ENCODE assay signal across 8 mouse cellular contexts in genomic region chr2:127889432-127889831, GRCm38 (mm10). TPM values are rescaled to one million over a fixed set of nuclear protein-coding genes. Genes with fewer than 3 reads are reported as not detected.
DNase-seq lines count a peak whose midpoint lies in the region; ATAC-seq lines count a peak whose summit lies in the region.

No protein-coding gene starts in this region.

- no peak overlapping the region for H3K4me2 ChIP-seq in midbrain, embryonic 11.5 days

- 6% methylated on average over 6 of the region's 6 CpGs for WGBS in midbrain, embryonic 11.5 days

- DNase-seq in adipocyte (ENCODE audit: low spot score): peak; percentile 92
- peak; percentile 83 to 90 for DNase-seq in cerebellum, postnatal 36 days
- DNase-seq in gastrocnemius, adult 18-20 months (ENCODE audit: low spot score): peak; percentile 89
- peak; percentile 39 to 91 for DNase-seq in left cerebral cortex, adult 8-10 months (ENCODE audit: low spot score in 2 of 2)
- peak; percentile 100 for DNase-seq in midbrain, embryonic 11.5 days (ENCODE audit: low spot score, missing footprints)
- DNase-seq in right cerebral cortex, postnatal 4 days: peak; percentile 96
- peak; percentile 79 for DNase-seq in yolk sac, embryonic 10.5 days (ENCODE audit: low spot score)

- no peaks in the 10 kb centered on the region for H3K9me3 ChIP-seq in midbrain, embryonic 11.5 days (ENCODE audit: control insufficient read depth, low read length)

- H3K27me3 ChIP-seq in midbrain, embryonic 11.5 days (ENCODE audit: control insufficient read depth, insufficient read depth, low read length): no peaks in the 10 kb centered on the region

- H3K27ac ChIP-seq in midbrain, embryonic 11.5 days (ENCODE audit: low read depth, low read length): no peak overlapping the region

- H3K4me3 ChIP-seq in midbrain, embryonic 11.5 days (ENCODE audit: low read depth, low read length): no peak overlapping the region

- no peaks in the 10 kb centered on the region; the same call in 1 of the 2 replicates for H3K4me1 ChIP-seq in midbrain, embryonic 11.5 days (ENCODE audit: control insufficient read depth, insufficient read depth, low read length)

- no peaks in the 10 kb centered on the region for H3K36me3 ChIP-seq in midbrain, embryonic 11.5 days (ENCODE audit: control insufficient read depth, insufficient read depth, low read length)

- H3K9ac ChIP-seq in midbrain, embryonic 11.5 days (ENCODE audit: low read length): no peak overlapping the region; the same call in 1 of the 2 replicates

- ATAC-seq in inflammation-experienced regulatory T-cells, adult 6 months: peak; percentile 80
- peak; percentile 59 for ATAC-seq in midbrain, embryonic 11.5 days (ENCODE audit: low FRiP score)

RNA-seq across cellular contexts. Expression of gene Acoxl, which starts 50.8 kb away (rescaled TPM):
- total RNA-seq in gastrocnemius, adult 18-20 months (2021): under 1 TPM in 1 of 2 experiments, not detected in 1; 0.39 TPM
- polyA plus RNA-seq in inflammation-experienced regulatory T-cells, adult 6 months (2017; shearing (Covaris generic)): under 1 TPM in 1 of 3 experiments, not detected in 2; 0.72 TPM
- not detected for total RNA-seq in left cerebral cortex, adult 8-10 months (2022)
- polyA plus RNA-seq in midbrain, embryonic 11.5 days (2014; fragmentation: Nextera tagmentation; extraction: Ambion mirVana): 0.18 TPM in 1 of 2 replicates, not detected in the other

RNA-seq across cellular contexts. Expression of gene Bub1, which starts 57.8 kb away (rescaled TPM):
- not detected for total RNA-seq in gastrocnemius, adult 18-20 months (2021)
- 10 to 100 TPM in 1 of 3 experiments, 1 to 10 TPM in 2; 1.6 to 16.2 (median 2.3) TPM for polyA plus RNA-seq in inflammation-experienced regulatory T-cells, adult 6 months (2017; shearing (Covaris generic))
- under 1 TPM; 0.14 to 0.95 (median 0.20) TPM for total RNA-seq in left cerebral cortex, adult 8-10 months (2022)
- 33.7 and 37.5 TPM in 2 replicates for polyA plus RNA-seq in midbrain, embryonic 11.5 days (2014; fragmentation: Nextera tagmentation; extraction: Ambion mirVana)
